ENCODE assay signal across 22 mouse cellular contexts in genomic region chr6:98282791-98283190, GRCm38 (mm10). TPM values are rescaled to one million over a fixed set of nuclear protein-coding genes. Genes with fewer than 3 reads are reported as not detected.
A peak's percentile ranks its signal among the peaks of the same experiment; 100 is the strongest.
DNase-seq lines count a peak whose midpoint lies in the region; ATAC-seq lines count a peak whose summit lies in the region.
"Had no signal": no experiment of that assay in that cellular context is flagged by ENCODE, and none has a peak within 500 bp of the region (broad histone marks: within the 10 kb centered on the region; RNA-seq: fewer than 3 reads in every experiment).

No protein-coding gene starts in this region.

- H3K4me1 ChIP-seq in forebrain, embryonic 14.5 days (ENCODE audit: control insufficient read depth, insufficient read depth, low read length), result no peaks in the 10 kb centered on the region
- H3K4me1 ChIP-seq in forebrain, embryonic 13.5 days, result 0 out of 2 replicates have a peak, but pooled peaks cover 3% of the 10 kb centered on the region
- no peaks in the 10 kb centered on the region for H3K4me1 ChIP-seq in hindbrain, embryonic 14.5 days (replicated peaks; ENCODE audit: control insufficient read depth, insufficient read depth, low read length)
- H3K4me1 ChIP-seq: embryonic facial prominence, embryonic 13.5 days; embryonic facial prominence, embryonic 15.5 days; forebrain, embryonic 10.5 days had no signal

- 69% methylated on average over 4 of the region's 4 CpGs for WGBS in forebrain, embryonic 14.5 days
- WGBS in forebrain, embryonic 13.5 days, result 77% methylated on average over 4 of the region's 4 CpGs
- 88% methylated on average over 4 of the region's 4 CpGs for WGBS in hindbrain, embryonic 14.5 days

- peak; percentile 62 for DNase-seq in forebrain, embryonic 14.5 days (ENCODE audit: low spot score)
- DNase-seq in layer of hippocampus, adult 9-11 months, result peak; percentile 2
- DNase-seq in layer of hippocampus, adult 9-10 months (ENCODE audit: low spot score), result no peak
- no peak for DNase-seq in hindbrain, embryonic 14.5 days (ENCODE audit: low spot score)
- DNase-seq: adrenal gland, adult 2 months; adrenal gland, postnatal 10 days; adrenal gland, postnatal 25 days; B cell, adult 2 months; cerebellum, adult 11 months; cerebellum, adult 18-20 months; cerebellum, adult 8-10 months; cerebellum, adult 9-11 months; cerebellum, postnatal 14 days; cerebellum, postnatal 36 days; embryo, embryonic 11 days had no signal

- no peak overlapping the region for H3K9ac ChIP-seq in forebrain, embryonic 14.5 days (ENCODE audit: low read length)
- H3K9ac ChIP-seq in forebrain, embryonic 13.5 days, result no peak overlapping the region
- no peak overlapping the region for H3K9ac ChIP-seq in hindbrain, embryonic 14.5 days
- H3K9ac ChIP-seq: embryonic facial prominence, embryonic 13.5 days; embryonic facial prominence, embryonic 15.5 days; forebrain, embryonic 15.5 days had no signal

- no peak overlapping the region for H3K4me3 ChIP-seq in forebrain, embryonic 14.5 days (ENCODE audit: low read depth, low read length)
- no peak overlapping the region for H3K4me3 ChIP-seq in forebrain, embryonic 13.5 days
- H3K4me3 ChIP-seq in hindbrain, embryonic 14.5 days (replicated peaks; ENCODE audit: low read length), result no peak overlapping the region
- H3K4me3 ChIP-seq: embryonic facial prominence, embryonic 13.5 days; embryonic facial prominence, embryonic 15.5 days; erythroblast, embryonic 14.5 days; forebrain, embryonic 10.5 days; forebrain, embryonic 15.5 days had no signal

- H3K36me3 ChIP-seq in forebrain, embryonic 14.5 days (ENCODE audit: control insufficient read depth, insufficient read depth, low read length), result no peaks in the 10 kb centered on the region
- H3K36me3 ChIP-seq in forebrain, embryonic 13.5 days (ENCODE audit: poor library complexity, severe bottlenecking), result no peaks in the 10 kb centered on the region
- H3K36me3 ChIP-seq in hindbrain, embryonic 14.5 days (replicated peaks; ENCODE audit: control insufficient read depth, insufficient read depth), result no peaks in the 10 kb centered on the region
- H3K36me3 ChIP-seq: embryonic facial prominence, embryonic 13.5 days; embryonic facial prominence, embryonic 15.5 days; forebrain, embryonic 10.5 days; forebrain, embryonic 15.5 days had no signal

- H3K27ac ChIP-seq in forebrain, embryonic 14.5 days (ENCODE audit: low read depth, low read length), result no peak overlapping the region
- no peak overlapping the region for H3K27ac ChIP-seq in forebrain, embryonic 13.5 days
- no peak overlapping the region for H3K27ac ChIP-seq in hindbrain, embryonic 14.5 days
- H3K27ac ChIP-seq: embryonic facial prominence, embryonic 13.5 days; embryonic facial prominence, embryonic 15.5 days; forebrain, embryonic 10.5 days had no signal

- H3K4me2 ChIP-seq in forebrain, embryonic 14.5 days (ENCODE audit: low read length), result no peak overlapping the region
- H3K4me2 ChIP-seq in forebrain, embryonic 13.5 days, result no peak overlapping the region
- H3K4me2 ChIP-seq in hindbrain, embryonic 14.5 days (replicated peaks), result no peak overlapping the region
- H3K4me2 ChIP-seq: embryonic facial prominence, embryonic 13.5 days; embryonic facial prominence, embryonic 15.5 days; forebrain, embryonic 15.5 days had no signal

- H3K27me3 ChIP-seq in forebrain, embryonic 14.5 days (replicated peaks; ENCODE audit: control insufficient read depth, insufficient read depth, low read length), result no peaks in the 10 kb centered on the region
- H3K27me3 ChIP-seq in forebrain, embryonic 13.5 days, result no peaks in the 10 kb centered on the region
- H3K27me3 ChIP-seq in hindbrain, embryonic 14.5 days (ENCODE audit: control insufficient read depth, insufficient read depth, low read length), result no peaks in the 10 kb centered on the region
- H3K27me3 ChIP-seq: embryonic facial prominence, embryonic 13.5 days; embryonic facial prominence, embryonic 15.5 days; forebrain, embryonic 15.5 days had no signal

- no peaks in the 10 kb centered on the region for H3K9me3 ChIP-seq in forebrain, embryonic 14.5 days (replicated peaks; ENCODE audit: control insufficient read depth, low read length)
- H3K9me3 ChIP-seq in forebrain, embryonic 13.5 days (replicated peaks), result no peaks in the 10 kb centered on the region
- no peaks in the 10 kb centered on the region for H3K9me3 ChIP-seq in hindbrain, embryonic 14.5 days (ENCODE audit: control insufficient read depth, low read length)
- H3K9me3 ChIP-seq: embryonic facial prominence, embryonic 13.5 days; embryonic facial prominence, embryonic 15.5 days; forebrain, embryonic 10.5 days; forebrain, embryonic 15.5 days had no signal

- ATAC-seq in forebrain, embryonic 14.5 days, result no peak
- ATAC-seq in forebrain, embryonic 13.5 days, result no peak
- ATAC-seq in hindbrain, embryonic 14.5 days (ENCODE audit: low FRiP score), result no peak
- ATAC-seq: forebrain, embryonic 15.5 days had no signal

RNA-seq across cellular contexts. Expression of gene Gm765, which starts 59.8 kb away (rescaled TPM):
- polyA plus RNA-seq in forebrain, embryonic 14.5 days (2014; fragmentation: Nextera tagmentation; extraction: Ambion mirVana), result not detected in 2 replicates
- polyA plus RNA-seq in forebrain, embryonic 13.5 days (2015; fragmentation: Nextera tagmentation; extraction: Ambion mirVana), result not detected in 2 replicates
- polyA plus RNA-seq in hindbrain, embryonic 14.5 days (2014; fragmentation: Nextera tagmentation; extraction: Ambion mirVana), result not detected in 2 replicates
- polyA plus RNA-seq: adrenal gland, adult 2 months; embryonic facial prominence, embryonic 11.5 days; embryonic facial prominence, embryonic 13.5 days; erythroblast, embryonic 14.5 days; forebrain, embryonic 10.5 days; forebrain, embryonic 15.5 days had no signal

Comparison
In these comparisons a context has a peak if more than half of its experiments do, and no peak if none do; other contexts are left out.
1. DNase-seq: peak in forebrain, embryonic 14.5 days (single experiment) and layer of hippocampus, adult 9-11 months (single experiment); none in layer of hippocampus, adult 9-10 months (single experiment) and hindbrain, embryonic 14.5 days (single experiment).